Mouse (Mus musculus) liver, adult 2 months (tissue): ENCODE data around the gene Adam15.

ENCODE experiments used
- CTCF ChIP-seq: fragments of 200-500 bp; IDR thresholded peaks from 2 replicates; pipeline ENCODE4 v1.5.1; 2011; ENCODE audit warnings: low read depth, low read length, control low read depth
- POLR2A ChIP-seq: fragments of 200-500 bp; IDR thresholded peaks from 2 replicates; pipeline ENCODE4 v1.6.1; 2011; ENCODE audit warnings: low read length, control low read depth; ENCODE audit not compliant: insufficient read depth; ENCODE audit errors: extremely low read depth

GRCm38 (mm10) chr3:89386438-89387420 is 36.9 kb upstream of the Adam15 start:
- TF ChIP-seq POLR2A (no peak), CTCF (no peak)
